Mouse (Mus musculus) spleen, postnatal 4 days (tissue): ENCODE measurements around the gene Smim24.

Source experiments
- DNase-seq, 2 experiments: peaks; one replicate each; pipeline ENCODE4 v3.0.0; 2022; ENCODE audit warnings: low spot score in 2 of 2

Gene Smim24

DNA sequence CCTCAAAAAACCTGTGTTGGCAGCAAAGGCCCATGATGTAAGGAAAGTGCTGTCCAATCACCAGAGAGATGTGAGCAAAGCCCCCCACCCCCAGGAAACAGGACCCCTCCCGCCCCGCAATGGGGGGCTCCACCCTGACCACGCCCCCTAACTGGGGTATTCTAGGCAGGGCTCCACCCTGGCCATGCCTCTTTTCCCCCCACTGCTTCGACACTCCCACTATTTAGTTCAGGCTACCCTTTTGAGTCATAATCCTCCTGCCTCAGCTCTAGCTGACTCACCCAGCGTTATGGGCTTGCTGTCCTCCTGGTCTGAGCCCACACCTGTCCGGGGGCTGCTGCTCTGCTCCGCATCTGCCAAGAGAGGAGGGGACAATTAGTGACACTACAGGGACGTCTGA is 16.5 kb downstream of the Smim24 start:
- no peak for DNase-seq

DNA sequence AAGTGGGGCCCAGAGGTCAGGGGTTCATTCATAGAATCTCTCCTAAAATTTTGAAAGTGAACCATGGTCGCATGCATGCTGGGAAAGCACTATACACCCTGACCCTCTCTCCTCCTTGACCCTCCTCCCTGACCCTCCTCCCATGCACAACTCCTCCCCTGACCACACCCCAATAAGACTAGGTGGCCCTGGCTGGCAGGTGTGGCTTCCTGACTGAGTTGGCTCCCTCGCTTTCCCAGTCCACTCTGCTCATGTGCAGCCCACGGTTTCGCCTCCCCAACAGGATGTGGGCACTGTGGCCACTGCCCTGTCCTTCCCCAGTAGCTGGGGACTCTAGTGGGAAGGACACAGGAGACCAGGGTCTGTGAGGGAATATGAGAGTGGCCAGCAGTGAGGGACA is 17.5 kb downstream of the Smim24 start:
- DNase-seq, result no peak

- DNase-seq, result no peak
Observed at GRCm38 (mm10) chr10:81410981-81411380, 18.1 kb downstream of the Smim24 start.

DNA sequence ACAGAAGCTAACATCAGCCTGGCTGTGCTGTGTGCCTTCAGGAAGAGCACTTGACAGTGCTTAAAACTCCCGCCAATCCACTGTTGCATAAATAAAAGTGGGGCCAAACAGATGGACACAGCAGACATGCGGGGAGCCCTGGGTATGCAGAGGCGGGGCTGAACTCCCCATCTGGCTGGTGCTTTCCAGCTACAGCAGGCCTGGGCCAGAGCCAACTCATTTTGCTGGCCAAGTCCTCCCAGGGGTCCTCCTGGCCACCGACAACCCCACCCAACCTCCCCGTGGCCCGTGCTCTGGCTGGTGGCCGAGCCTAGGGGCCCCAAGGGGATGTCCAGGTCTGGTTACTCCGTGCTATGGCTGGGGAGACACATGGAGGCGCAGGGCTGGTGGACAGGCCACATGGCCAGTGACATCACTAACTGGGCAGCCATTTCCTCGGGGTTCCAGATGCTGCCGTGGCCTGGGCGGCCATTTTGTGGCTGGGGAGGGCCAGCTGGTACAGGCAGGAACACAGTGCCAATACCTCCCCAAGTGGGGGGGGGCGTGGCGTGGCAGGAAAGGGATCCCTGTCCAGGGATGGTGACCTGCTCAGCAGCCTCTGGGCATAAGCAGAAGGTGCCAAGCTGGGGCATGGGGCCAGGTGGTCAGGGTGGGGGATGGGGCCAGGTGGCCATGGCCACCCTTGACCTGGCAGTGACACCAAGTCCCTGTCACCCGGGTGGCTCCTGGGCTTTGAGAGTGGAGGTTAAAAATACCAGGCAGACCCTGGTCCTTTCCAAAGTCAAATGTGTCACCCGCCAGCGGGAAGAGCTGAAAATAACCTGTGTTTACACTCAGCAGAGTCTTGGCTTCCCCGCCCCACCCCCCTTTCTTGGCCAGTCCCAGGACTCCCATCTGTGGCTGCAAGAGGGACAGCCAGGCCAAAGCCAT is 18.9 kb downstream of the Smim24 start:
- DNase-seq, result no peak

DNA sequence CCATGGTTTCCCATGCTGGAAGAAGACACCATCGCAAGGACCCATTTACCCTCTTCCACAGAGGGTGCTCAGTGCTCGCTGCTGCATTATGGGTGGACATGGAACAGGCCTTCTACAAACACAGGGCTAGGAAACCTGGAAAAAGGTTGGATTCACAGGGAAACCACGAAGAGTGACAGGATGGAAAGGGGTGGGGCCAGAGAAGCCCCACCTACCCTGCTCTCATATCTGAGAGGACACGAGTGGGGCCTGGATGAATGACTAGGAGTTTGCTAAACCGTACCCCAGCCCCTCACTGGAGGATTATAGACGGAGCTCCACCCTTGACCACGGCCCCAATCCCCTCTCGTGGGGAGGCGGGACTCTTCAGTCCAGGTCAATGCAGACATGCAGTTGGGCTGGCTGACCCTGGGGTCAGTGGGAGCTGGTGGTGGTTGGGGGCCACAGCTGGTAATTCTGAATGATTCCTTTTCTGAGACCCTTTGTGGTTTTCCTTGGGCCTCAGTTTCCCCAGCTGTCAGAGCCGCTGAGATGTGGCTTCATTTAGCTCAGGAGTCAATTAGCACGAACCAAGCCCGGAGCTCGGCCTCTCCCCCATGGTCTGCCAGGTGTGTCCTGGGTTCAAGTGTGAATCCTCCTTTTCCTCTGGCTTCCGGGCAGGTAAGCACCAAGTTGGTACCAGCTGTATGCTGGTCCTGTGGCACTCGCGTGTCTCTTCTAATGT is 19.9 kb downstream of the Smim24 start:
- DNase-seq, result no peak

DNA sequence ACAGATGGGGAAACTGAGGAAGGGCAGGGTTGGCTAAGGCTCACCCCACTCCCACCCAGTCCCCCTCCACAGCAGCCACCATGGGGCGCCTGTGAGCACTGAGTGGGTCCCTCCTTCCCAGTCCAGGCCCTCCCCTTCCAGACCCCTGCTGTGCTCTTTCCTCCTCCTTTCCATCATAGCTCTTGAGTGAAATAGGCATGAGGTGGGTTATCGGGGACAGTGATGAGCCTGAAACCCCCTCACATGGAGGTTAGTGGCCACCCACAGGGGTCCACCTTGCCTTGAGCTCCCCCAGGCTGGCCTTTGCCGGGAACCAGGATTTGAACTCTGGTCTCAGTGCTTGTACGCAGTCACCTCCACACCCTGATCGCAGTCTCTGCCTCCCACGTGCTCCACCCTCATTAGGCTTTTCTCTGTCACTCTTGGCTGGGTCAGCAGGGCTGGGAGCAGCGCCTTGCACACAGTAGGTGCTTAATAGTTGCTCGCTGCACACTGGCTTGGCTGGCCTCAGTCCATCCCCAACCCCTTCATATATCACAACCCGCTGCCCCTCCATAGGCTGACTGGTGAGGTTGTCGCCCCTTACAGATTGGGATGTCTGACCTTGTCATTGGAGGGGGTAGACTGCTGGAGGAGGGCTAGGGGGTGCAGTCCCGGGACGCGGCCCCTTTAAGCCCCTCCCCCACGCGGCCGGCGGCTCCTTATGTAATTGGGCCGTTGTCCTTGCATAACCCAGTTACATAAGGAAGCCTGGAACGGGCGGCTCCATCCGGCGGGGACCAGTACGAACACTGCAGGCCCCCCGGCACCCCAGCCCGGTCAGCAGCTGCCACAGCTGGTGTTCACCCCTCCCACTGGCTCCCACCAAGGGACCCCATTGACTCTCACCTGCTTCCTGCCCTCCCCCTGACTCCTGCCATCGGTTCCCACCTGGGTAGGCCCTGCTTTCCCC is 20.7 kb downstream of the Smim24 start:
- DNase-seq, result peak in 1 of 2 experiments; percentile 65

DNA sequence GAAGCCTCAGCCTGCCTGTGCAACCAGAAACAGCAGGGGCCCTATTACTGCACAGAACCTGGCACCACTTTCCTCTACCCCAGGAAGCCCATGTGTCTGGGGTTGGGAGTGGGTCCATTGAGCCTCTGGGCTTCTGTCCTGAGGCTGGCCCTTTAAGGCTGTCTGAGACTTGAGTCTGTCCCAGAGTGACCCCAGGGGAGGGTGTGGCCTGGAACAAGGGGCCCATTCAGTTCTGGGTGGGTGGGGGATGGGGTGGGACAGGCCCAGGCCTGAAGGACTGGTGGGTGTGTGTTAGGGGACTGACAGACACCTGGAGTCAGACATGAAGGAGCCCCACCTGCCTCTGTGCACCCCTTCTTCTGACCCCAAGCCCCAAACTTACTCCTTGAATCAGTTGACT is 21.8 kb downstream of the Smim24 start:
- DNase-seq, result no peak

DNA sequence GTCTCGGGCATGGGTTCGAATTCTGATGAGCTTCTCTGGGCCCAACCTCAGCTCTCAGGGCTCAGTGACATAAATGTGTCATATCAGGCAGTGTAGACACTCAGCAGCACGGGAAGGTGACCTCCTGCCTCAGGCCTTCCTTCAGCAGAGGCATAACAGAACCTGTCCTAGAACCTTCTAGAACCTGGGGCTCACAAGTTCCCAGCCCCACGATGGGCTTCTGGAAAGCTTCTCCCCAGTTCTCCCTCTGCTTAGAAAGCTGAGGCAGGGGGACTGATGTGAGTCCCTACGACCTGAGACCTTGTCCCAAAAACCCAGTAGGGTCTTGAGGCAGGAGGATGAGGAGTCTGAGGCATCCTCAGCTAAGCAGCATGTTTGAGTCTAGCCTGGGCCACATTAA is 22.3 kb downstream of the Smim24 start:
- no peak for DNase-seq

GRCm38 (mm10) chr10:81415549-81416310 is 22.9 kb downstream of the Smim24 start:
- no peak for DNase-seq

DNA sequence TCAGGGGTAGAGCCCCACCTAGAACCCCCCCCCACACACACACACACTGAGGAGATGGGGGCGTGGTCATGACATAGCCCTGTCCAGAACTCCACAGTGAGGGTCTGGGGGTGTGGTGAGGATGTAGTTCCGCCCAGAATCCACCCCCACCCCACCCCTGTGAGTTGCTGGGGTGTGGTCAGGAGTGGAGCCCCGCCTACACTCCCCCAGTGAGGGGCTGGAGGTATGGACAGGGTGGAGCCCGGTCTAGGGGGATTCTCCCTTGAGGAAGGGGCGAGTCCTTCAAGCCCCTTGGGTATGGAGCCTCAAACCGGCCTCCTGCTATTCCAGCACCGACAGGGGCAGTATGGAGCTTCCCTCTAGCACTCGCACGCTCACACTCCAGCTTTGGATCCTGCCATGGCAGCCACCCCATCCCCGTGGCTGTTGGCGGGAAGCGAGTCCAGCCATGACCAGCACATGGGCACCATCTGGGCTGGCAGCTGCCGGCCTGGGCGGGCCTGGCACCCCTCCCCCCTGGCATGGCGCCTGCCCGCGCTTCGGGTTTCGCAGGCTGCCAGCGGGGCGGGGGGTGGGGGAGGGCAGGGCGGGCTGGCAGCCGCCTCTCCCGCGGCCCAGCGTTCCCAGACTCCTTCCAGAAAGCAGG is 23.9 kb downstream of the Smim24 start:
- no peak for DNase-seq

GRCm38 (mm10) chr10:81417227-81418215 is 24.7 kb downstream of the Smim24 start:
- no peak for DNase-seq

GRCm38 (mm10) chr10:81418216-81419070 is 25.6 kb downstream of the Smim24 start:
- no peak for DNase-seq

DNA sequence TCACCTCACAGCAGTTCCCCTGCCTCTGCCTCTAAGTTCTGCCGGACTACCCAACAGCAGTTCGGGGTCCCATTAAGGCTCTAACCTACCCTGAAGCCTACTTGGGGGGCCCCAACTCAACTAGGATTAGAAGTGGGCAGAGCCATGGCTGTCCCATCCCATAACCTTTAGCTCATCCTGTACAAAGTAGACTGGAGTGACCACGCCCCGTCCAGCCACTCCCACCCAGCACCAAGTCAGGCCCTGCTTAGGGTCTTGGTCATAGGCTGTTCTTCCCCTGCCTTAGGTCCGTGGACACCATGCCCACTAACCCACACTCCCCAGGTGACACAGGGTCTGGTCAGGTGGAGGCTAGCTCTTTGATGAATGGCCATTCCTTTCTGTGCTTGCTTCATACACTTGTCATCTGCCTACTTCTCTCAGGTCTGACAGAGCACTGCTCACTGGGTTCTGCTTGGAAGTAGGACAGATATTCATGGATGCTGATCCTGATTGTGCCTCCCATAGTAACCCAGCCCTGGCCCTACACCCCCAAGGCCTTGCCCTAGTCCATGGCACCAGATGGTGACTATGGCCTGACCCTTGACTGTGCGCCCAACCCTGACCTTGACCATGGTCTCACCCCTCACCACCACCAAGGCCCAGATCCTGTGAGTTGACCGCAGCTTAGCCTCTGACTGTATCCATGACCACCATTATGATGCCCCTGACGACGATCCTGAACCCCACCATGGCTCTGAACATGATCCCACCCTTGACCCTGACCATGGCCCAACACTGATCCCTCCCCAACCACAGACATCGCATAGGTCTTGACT is 26.5 kb downstream of the Smim24 start:
- DNase-seq, result no peak

GRCm38 (mm10) chr10:81420191-81420767 is 27.4 kb downstream of the Smim24 start:
- DNase-seq, result no peak

GRCm38 (mm10) chr10:81421041-81421796 is 28.4 kb downstream of the Smim24 start:
- peak; percentile 11 to 56 for DNase-seq

- no peak for DNase-seq
Observed at GRCm38 (mm10) chr10:81421797-81422100, 28.9 kb downstream of the Smim24 start.

DNA sequence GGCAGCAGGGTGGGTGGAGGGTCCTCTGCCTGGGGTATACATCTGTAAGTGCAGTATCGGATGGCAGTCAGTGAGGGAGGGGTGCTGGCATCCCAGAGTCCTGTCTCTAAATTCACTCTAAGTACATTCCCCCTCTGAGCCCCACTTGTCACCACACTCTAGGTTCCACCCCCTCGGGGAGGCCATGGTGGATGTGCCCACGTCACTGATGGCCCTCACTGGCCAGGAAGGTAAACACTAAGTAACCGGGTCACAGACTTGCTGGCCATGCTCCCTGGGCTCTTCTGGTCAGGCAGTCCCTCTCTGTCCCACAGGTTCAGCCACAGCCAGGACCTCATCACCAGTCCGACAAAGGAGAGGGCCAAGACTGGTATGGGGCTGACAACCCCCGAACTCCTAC is 29.3 kb downstream of the Smim24 start:
- peak in 1 of 2 experiments; percentile 64 for DNase-seq
